Mouse (Mus musculus): ENCODE measurements around the gene Mre11a. TPM values are rescaled to one million over a fixed set of nuclear protein-coding genes. Genes with fewer than 3 reads are reported as not detected.
"Not testable (repeated sequence)": the region's sequence is repeated elsewhere in the genome, so short reads cannot be mapped to it uniquely, and the experiment has no call there.

Mre11a gene
- polyA plus RNA-seq, 1 experiment from 2014 or later: 30.8 TPM

- no peak for DNase-seq (ENCODE audit: low spot score, missing footprints)
- H3K9me3 ChIP-seq (ENCODE audit: control insufficient read depth, low read length): no peaks in the 10 kb centered on the region
- WGBS: 66% methylated on average over 3 of the region's 3 CpGs
- no peak overlapping the region for H3K4me3 ChIP-seq (ENCODE audit: low read depth, low read length)
- no peak overlapping the region for H3K27ac ChIP-seq (ENCODE audit: low read depth, low read length)
- no peaks in the 10 kb centered on the region for H3K27me3 ChIP-seq (ENCODE audit: control insufficient read depth, insufficient read depth, low read length)
- H3K36me3 ChIP-seq (ENCODE audit: control insufficient read depth, insufficient read depth, low read length): no peaks in the 10 kb centered on the region
- H3K4me2 ChIP-seq: no peak overlapping the region
- H3K4me1 ChIP-seq (ENCODE audit: control insufficient read depth, insufficient read depth, low read length): peaks cover 10% of the 10 kb centered on the region; the same call in 1 of the 2 replicates
- ATAC-seq (ENCODE audit: low FRiP score): no peak
- no peak overlapping the region for H3K9ac ChIP-seq (ENCODE audit: low read length)
Observed at GRCm38 (mm10) chr9:14871536-14871935, 87.1 kb downstream of the Mre11a start.

GRCm38 (mm10) chr9:14872181-14872930 lies 87.9 kb downstream of the Mre11a start:
- Histone ChIP-seq H3K27ac (ENCODE audit: low read depth, low read length) (no peak overlapping the region), H3K4me2 (no peak overlapping the region; the same call in 1 of the 2 replicates), H3K36me3 (ENCODE audit: control insufficient read depth, insufficient read depth, low read length) (no peaks in the 10 kb centered on the region), H3K9me3 (ENCODE audit: control insufficient read depth, low read length) (no peaks in the 10 kb centered on the region), H3K4me3 (ENCODE audit: low read depth, low read length) (no peak overlapping the region), H3K9ac (ENCODE audit: low read length) (no peak overlapping the region), H3K27me3 (ENCODE audit: control insufficient read depth, insufficient read depth, low read length) (no peaks in the 10 kb centered on the region), H3K4me1 (ENCODE audit: control insufficient read depth, insufficient read depth, low read length) (peaks cover 10% of the 10 kb centered on the region; the same call in 1 of the 2 replicates)
- WGBS: 28% methylated on average over 17 of the region's 17 CpGs
- peak; percentile 89 for ATAC-seq (ENCODE audit: low FRiP score)
- peak; percentile 92 for DNase-seq (ENCODE audit: low spot score, missing footprints)

GRCm38 (mm10) chr9:14875743-14876507 lies 91.5 kb downstream of the Mre11a start:
- H3K27ac ChIP-seq (ENCODE audit: low read depth, low read length): no peak overlapping the region
- no peak for ATAC-seq (ENCODE audit: low FRiP score)
- H3K36me3 ChIP-seq (ENCODE audit: control insufficient read depth, insufficient read depth, low read length): no peaks in the 10 kb centered on the region
- no peak overlapping the region for H3K4me2 ChIP-seq
- 84% methylated on average over 5 of the region's 5 CpGs for WGBS
- peaks cover 10% of the 10 kb centered on the region; the same call in 1 of the 2 replicates for H3K4me1 ChIP-seq (ENCODE audit: control insufficient read depth, insufficient read depth, low read length)
- no peaks in the 10 kb centered on the region for H3K9me3 ChIP-seq (ENCODE audit: control insufficient read depth, low read length)
- no peaks in the 10 kb centered on the region for H3K27me3 ChIP-seq (ENCODE audit: control insufficient read depth, insufficient read depth, low read length)
- H3K4me3 ChIP-seq (ENCODE audit: low read depth, low read length): no peak overlapping the region
- no peak overlapping the region for H3K9ac ChIP-seq (ENCODE audit: low read length)
- DNase-seq (ENCODE audit: low spot score, missing footprints): no peak

GRCm38 (mm10) chr9:14876566-14876965 lies 92.1 kb downstream of the Mre11a start:
- H3K4me1 ChIP-seq (ENCODE audit: control insufficient read depth, insufficient read depth, low read length); H3K9me3 ChIP-seq (ENCODE audit: control insufficient read depth, low read length); DNase-seq (ENCODE audit: low spot score, missing footprints); H3K4me3 ChIP-seq (ENCODE audit: low read depth, low read length); H3K36me3 ChIP-seq (ENCODE audit: control insufficient read depth, insufficient read depth, low read length); ATAC-seq (ENCODE audit: low FRiP score); H3K4me2 ChIP-seq; H3K27ac ChIP-seq (ENCODE audit: low read depth, low read length); H3K27me3 ChIP-seq (ENCODE audit: control insufficient read depth, insufficient read depth, low read length); H3K9ac ChIP-seq (ENCODE audit: low read length): not testable (repeated sequence)
- 27% methylated on average over 8 of the region's 8 CpGs for WGBS

GRCm38 (mm10) chr9:14884641-14885040 lies 100.2 kb downstream of the Mre11a start:
- Histone ChIP-seq H3K9ac (ENCODE audit: low read length) (no peak overlapping the region), H3K36me3 (ENCODE audit: control insufficient read depth, insufficient read depth, low read length) (no peaks in the 10 kb centered on the region), H3K27ac (ENCODE audit: low read depth, low read length) (no peak overlapping the region), H3K9me3 (ENCODE audit: control insufficient read depth, low read length) (no peaks in the 10 kb centered on the region), H3K4me3 (ENCODE audit: low read depth, low read length) (no peak overlapping the region), H3K4me2 (no peak overlapping the region), H3K4me1 (ENCODE audit: control insufficient read depth, insufficient read depth, low read length) (no peaks in the 10 kb centered on the region), H3K27me3 (ENCODE audit: control insufficient read depth, insufficient read depth, low read length) (no peaks in the 10 kb centered on the region)
- WGBS: 83% methylated on average over 4 of the region's 4 CpGs
- no peak for DNase-seq (ENCODE audit: low spot score, missing footprints)
- ATAC-seq (ENCODE audit: low FRiP score): no peak

- H3K9ac ChIP-seq (ENCODE audit: low read length): no peak overlapping the region
Observed at GRCm38 (mm10) chr9:14885151-14885550, 100.7 kb downstream of the Mre11a start.

GRCm38 (mm10) chr9:14885954-14886353 lies 101.5 kb downstream of the Mre11a start:
- no peak for ATAC-seq (ENCODE audit: low FRiP score)
- Histone ChIP-seq H3K9me3 (ENCODE audit: control insufficient read depth, low read length) (no peaks in the 10 kb centered on the region), H3K4me3 (ENCODE audit: low read depth, low read length) (no peak overlapping the region), H3K36me3 (ENCODE audit: control insufficient read depth, insufficient read depth, low read length) (no peaks in the 10 kb centered on the region), H3K9ac (ENCODE audit: low read length) (no peak overlapping the region), H3K4me1 (ENCODE audit: control insufficient read depth, insufficient read depth, low read length) (no peaks in the 10 kb centered on the region), H3K4me2 (no peak overlapping the region), H3K27ac (ENCODE audit: low read depth, low read length) (no peak overlapping the region), H3K27me3 (ENCODE audit: control insufficient read depth, insufficient read depth, low read length) (no peaks in the 10 kb centered on the region)
- DNase-seq (ENCODE audit: low spot score, missing footprints): no peak
- 92% methylated on average over 1 of the region's 1 CpGs for WGBS

More at GRCm38 (mm10) chr9:14885151-14885550, 100.7 kb downstream of the Mre11a start:
- H3K27ac ChIP-seq (ENCODE audit: low read depth, low read length): no peak overlapping the region
- H3K4me3 ChIP-seq (ENCODE audit: low read depth, low read length): no peak overlapping the region
- H3K4me1 ChIP-seq (ENCODE audit: control insufficient read depth, insufficient read depth, low read length): no peaks in the 10 kb centered on the region
- DNase-seq (ENCODE audit: low spot score, missing footprints) (no peak), ATAC-seq (ENCODE audit: low FRiP score) (no peak)
- H3K9me3 ChIP-seq (ENCODE audit: control insufficient read depth, low read length): no peaks in the 10 kb centered on the region
- no peaks in the 10 kb centered on the region for H3K36me3 ChIP-seq (ENCODE audit: control insufficient read depth, insufficient read depth, low read length)
- no peak overlapping the region for H3K4me2 ChIP-seq
- no peaks in the 10 kb centered on the region for H3K27me3 ChIP-seq (ENCODE audit: control insufficient read depth, insufficient read depth, low read length)
